Mouse (Mus musculus) heart, postnatal 0 days (tissue): Measurements from ENCODE around the gene Nlrc5. TPM values are rescaled to one million over a fixed set of nuclear protein-coding genes. Genes with fewer than 3 reads are reported as not detected.

ENCODE experiments used
- ATAC-seq: fragments of 200-750 bp; cut with Nextera tagmentation; 2 replicates; pipeline ENCODE4 v1.8.0; 2017; ENCODE audit warnings: low read depth, moderate number of reproducible peaks, moderate library complexity; ENCODE audit not compliant: insufficient read depth
- DNase-seq: peaks from one replicate; pipeline ENCODE4 v3.0.0-alpha.2; 2016; ENCODE audit warnings: low spot score
- H3K27ac ChIP-seq: fragments of 300-500 bp; sonication (generic); 2 replicates; pipeline ENCODE4 v1.5.1; 2014; ENCODE audit warnings: low read depth, mild to moderate bottlenecking
- H3K27me3 ChIP-seq: fragments of 300-500 bp; sonication (generic); 2 replicates; pipeline ENCODE4 v1.6.1; 2014; ENCODE audit warnings: low read length, mixed read lengths; ENCODE audit not compliant: control insufficient read depth, insufficient read depth
- H3K36me3 ChIP-seq: fragments of 300-500 bp; sonication (generic); replicated peaks from 2 replicates; pipeline ENCODE4 v1.6.1; 2014; ENCODE audit warnings: low read length, mixed read lengths; ENCODE audit not compliant: control insufficient read depth, insufficient read depth
- H3K4me1 ChIP-seq: fragments of 300-500 bp; sonication (generic); 2 replicates; pipeline ENCODE4 v1.6.1; 2014; ENCODE audit warnings: antibody characterized with exemption; ENCODE audit not compliant: control insufficient read depth, insufficient read depth
- H3K4me2 ChIP-seq: fragments of 300-500 bp; sonication (generic); 2 replicates; pipeline ENCODE4 v1.6.1; 2014; ENCODE audit warnings: low read depth, mild to moderate bottlenecking, low read length, moderate library complexity
- H3K4me3 ChIP-seq: fragments of 300-500 bp; sonication (generic); 2 replicates; pipeline ENCODE4 v1.5.1; 2014; ENCODE audit warnings: low read depth, low read length
- H3K9ac ChIP-seq: fragments of 300-500 bp; sonication (generic); replicated peaks from 2 replicates; pipeline ENCODE4 v1.6.1; 2014; ENCODE audit warnings: low read depth, low read length, mixed read lengths
- H3K9me3 ChIP-seq: fragments of 300-500 bp; sonication (generic); replicated peaks from 2 replicates; pipeline ENCODE4 v1.6.1; 2016; ENCODE audit warnings: low read length; ENCODE audit not compliant: control insufficient read depth
- CTCF ChIP-seq: IDR thresholded peaks from 2 replicates; pipeline ENCODE4 v1.5.1; 2016; ENCODE audit warnings: antibody characterized with exemption, control low read depth, low read depth
- EP300 ChIP-seq: IDR thresholded peaks from 2 replicates; pipeline ENCODE4 v1.6.1; 2016; ENCODE audit warnings: antibody characterized with exemption, low read depth
- WGBS: fragments of 180-500 bp; shearing (Covaris S2); extraction: QIAGEN DNeasy Blood & Tissue Kit; methylation state at CpG from one replicate; pipeline ENCODE4 v1.1.7; 2014; 5-methylcytosine and 5-hydroxymethylcytosine counted together
- polyA plus RNA-seq: library from polyadenylated mRNA; unstranded; fragments of >200 nt; fragmentation: Nextera tagmentation; extraction: Ambion mirVana; gene quantifications from 2 replicates; pipeline ENCODE4 v1.2.1, GENCODE M21; 2015
- total RNA-seq: library from RNA; depleted of rRNA; stranded (reverse); fragments of >200 nt; gene quantifications from 2 replicates; pipeline ENCODE4 v1.2.3, GENCODE M21; 2014; ENCODE audit warnings: low replicate concordance

Gene Nlrc5
- total and polyA plus RNA-seq, 2 experiments from 2014 or later: 0.11 to 3.1 TPM

DNA sequence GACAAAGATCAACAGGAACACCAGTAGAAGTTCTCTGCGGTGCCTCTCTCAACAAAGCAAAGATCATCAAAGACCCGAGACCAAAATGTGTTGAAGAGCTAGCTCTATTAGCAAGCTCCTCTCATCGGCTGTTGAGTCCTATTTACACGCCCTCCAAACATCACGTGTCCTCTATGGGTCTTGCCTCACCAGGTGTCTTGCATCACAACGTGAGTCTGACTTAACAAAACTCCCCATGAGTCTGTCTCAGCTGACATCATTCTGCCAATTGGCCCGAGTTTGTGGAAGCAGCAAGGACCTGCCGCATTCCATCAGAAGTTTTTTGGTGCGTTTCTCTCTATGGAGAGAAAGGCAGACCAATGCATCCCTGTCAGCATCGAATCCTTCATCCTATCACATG is 6.2 kb upstream of the Nlrc5 start:
- no peak overlapping the region for H3K4me2 ChIP-seq
- H3K4me3 ChIP-seq: no peak overlapping the region
- H3K36me3 ChIP-seq: no peaks in the 10 kb centered on the region
- H3K9me3 ChIP-seq: no peaks in the 10 kb centered on the region
- no peaks in the 10 kb centered on the region for H3K4me1 ChIP-seq
- TF ChIP-seq EP300: no peak
- H3K9ac ChIP-seq: no peak overlapping the region
- no peak overlapping the region for H3K27ac ChIP-seq
- no peak for DNase-seq
- 40% methylated on average over 10 of the region's 10 CpGs for WGBS
- H3K27me3 ChIP-seq: 0 out of 2 replicates have a peak, but pooled peaks cover 11% of the 10 kb centered on the region
- no peak for ATAC-seq

DNA sequence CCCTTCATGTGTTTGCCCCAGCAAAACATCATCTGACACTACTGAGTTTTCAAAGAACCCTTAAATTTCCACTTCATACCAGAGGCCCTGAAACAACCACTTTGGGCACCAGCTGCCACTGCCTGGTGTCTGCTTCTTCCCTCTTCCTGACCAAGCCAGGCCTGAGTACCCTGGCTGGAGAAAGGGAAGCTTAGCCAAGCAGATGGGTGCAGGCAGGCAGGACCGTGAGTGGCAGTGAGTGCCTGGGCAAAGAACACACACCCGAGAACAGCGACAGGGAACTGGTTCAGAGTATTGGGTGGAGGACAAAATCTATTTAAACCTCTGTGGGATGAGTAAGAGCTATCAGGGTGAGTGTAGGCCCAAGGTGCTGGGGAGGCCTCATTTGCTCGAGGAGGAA is 5.7 kb upstream of the Nlrc5 start:
- Histone ChIP-seq H3K36me3 (no peaks in the 10 kb centered on the region), H3K27me3 (peaks cover 16% of the 10 kb centered on the region), H3K27ac (no peak overlapping the region), H3K9me3 (no peaks in the 10 kb centered on the region), H3K9ac (no peak overlapping the region), H3K4me3 (no peak overlapping the region), H3K4me2 (no peak overlapping the region), H3K4me1 (no peaks in the 10 kb centered on the region)
- DNase-seq (no peak), ATAC-seq (no peak)
- TF ChIP-seq EP300 (no peak), CTCF (no peak)
- WGBS: 61% methylated on average over 4 of the region's 4 CpGs

- no peak overlapping the region for H3K9ac ChIP-seq
- TF ChIP-seq EP300: no peak
- no peak for TF ChIP-seq CTCF
- WGBS: 57% methylated on average over 7 of the region's 7 CpGs
- no peak overlapping the region for H3K4me2 ChIP-seq
- H3K27me3 ChIP-seq: peaks cover 21% of the 10 kb centered on the region
- H3K4me1 ChIP-seq: 0 out of 2 replicates have a peak, but pooled peaks cover 3% of the 10 kb centered on the region
- no peak; the same call in 1 of the 2 replicates for ATAC-seq
- no peak for DNase-seq
- no peaks in the 10 kb centered on the region for H3K36me3 ChIP-seq
- H3K9me3 ChIP-seq: no peaks in the 10 kb centered on the region
- H3K4me3 ChIP-seq: no peak overlapping the region
- no peak overlapping the region for H3K27ac ChIP-seq
These were observed 4.8 kb upstream of the Nlrc5 start for GRCm38 (mm10) chr8:94429376-94429775.

DNA sequence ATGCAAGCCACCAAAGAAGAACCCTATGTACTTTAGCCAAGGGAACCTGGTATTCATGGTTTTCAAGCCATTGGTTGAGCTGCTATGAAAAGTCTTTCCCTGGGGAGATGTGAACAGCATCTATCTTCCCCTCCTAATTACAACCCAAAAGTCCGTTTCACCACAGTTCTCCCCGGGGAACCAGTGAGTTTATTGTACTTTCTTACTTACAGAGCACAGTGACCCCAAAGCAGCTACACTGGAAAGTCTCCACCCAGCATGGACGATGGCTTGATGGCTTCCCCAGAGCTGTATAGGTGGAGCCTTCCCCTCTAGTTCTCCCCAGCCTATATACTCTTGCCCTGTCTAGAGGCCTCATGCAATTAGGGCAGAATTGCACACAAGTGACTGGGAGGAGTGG is 1.9 kb upstream of the Nlrc5 start:
- whole genome bisulfite sequencing: 69% methylated on average over 3 of the region's 3 CpGs
- Histone ChIP-seq H3K9me3 (no peaks in the 10 kb centered on the region), H3K4me3 (no peak overlapping the region), H3K4me2 (no peak overlapping the region), H3K36me3 (no peaks in the 10 kb centered on the region), H3K9ac (no peak overlapping the region), H3K27ac (no peak overlapping the region), H3K27me3 (peaks cover 21% of the 10 kb centered on the region), H3K4me1 (0 out of 2 replicates have a peak, but pooled peaks cover 3% of the 10 kb centered on the region)
- TF ChIP-seq EP300 (no peak), CTCF (no peak)
- ATAC-seq (no peak), DNase-seq (no peak)

GRCm38 (mm10) chr8:94434958-94435357 is 802 bp downstream of the Nlrc5 start:
- Histone ChIP-seq H3K4me3 (no peak overlapping the region), H3K9me3 (no peaks in the 10 kb centered on the region), H3K27me3 (peaks cover 21% of the 10 kb centered on the region), H3K27ac (no peak overlapping the region), H3K4me2 (0 out of 2 replicates have a peak overlapping the region, but pooled peaks have one; percentile 86), H3K4me1 (0 out of 2 replicates have a peak, but pooled peaks cover 3% of the 10 kb centered on the region), H3K9ac (no peak overlapping the region), H3K36me3 (no peaks in the 10 kb centered on the region)
- no peak for TF ChIP-seq EP300
- no peak for TF ChIP-seq CTCF
- DNase-seq (no peak), ATAC-seq (no peak)
- WGBS: 82% methylated on average over 3 of the region's 3 CpGs

GRCm38 (mm10) chr8:94435397-94436111 is 1.4 kb downstream of the Nlrc5 start:
- no peak overlapping the region for H3K9ac ChIP-seq
- DNase-seq (no peak), ATAC-seq (no peak)
- H3K27ac ChIP-seq: no peak overlapping the region
- 88% methylated on average over 15 of the region's 15 CpGs for WGBS
- H3K4me1 ChIP-seq: 0 out of 2 replicates have a peak, but pooled peaks cover 3% of the 10 kb centered on the region
- H3K4me2 ChIP-seq: no peak overlapping the region
- no peaks in the 10 kb centered on the region for H3K9me3 ChIP-seq
- H3K27me3 ChIP-seq: peaks cover 21% of the 10 kb centered on the region
- H3K36me3 ChIP-seq: no peaks in the 10 kb centered on the region
- TF ChIP-seq EP300 (no peak), CTCF (no peak)
- no peak overlapping the region for H3K4me3 ChIP-seq
